Mouse (Mus musculus) liver, embryonic 16.5 days (tissue): ENCODE measurements at regions not wholly inside any gene's neighbourhood (a gene's known extent, or its start where the extent isn't known, plus 50 kb on each side); places are given as distances from the start of the nearest gene placed in this dataset.

ENCODE experiments used
- ATAC-seq: fragments of 200-750 bp; cut with Nextera tagmentation; 2 replicates; pipeline ENCODE4 v1.8.0; 2017; ENCODE audit warnings: low read depth, mild to moderate bottlenecking, moderate number of reproducible peaks, moderate library complexity
- H3K27ac ChIP-seq: fragments of 300-500 bp; sonication (generic); 2 replicates; pipeline ENCODE4 v1.5.1; 2014; ENCODE audit warnings: mild to moderate bottlenecking, low read length
- H3K27me3 ChIP-seq: fragments of 300-500 bp; sonication (generic); 2 replicates; pipeline ENCODE4 v1.6.1; 2014; ENCODE audit warnings: low read depth, low read length, mixed read lengths; ENCODE audit not compliant: control insufficient read depth, insufficient read depth
- H3K36me3 ChIP-seq: fragments of 300-500 bp; sonication (generic); 2 replicates; pipeline ENCODE4 v1.6.1; 2014; ENCODE audit warnings: mild to moderate bottlenecking; ENCODE audit not compliant: control insufficient read depth, insufficient read depth
- H3K4me1 ChIP-seq: fragments of 300-500 bp; sonication (generic); 2 replicates; pipeline ENCODE4 v1.6.1; 2014; ENCODE audit warnings: low read depth, low read length, mixed read lengths; ENCODE audit not compliant: control insufficient read depth
- H3K4me2 ChIP-seq: fragments of 300-500 bp; sonication (generic); 2 replicates; pipeline ENCODE4 v1.6.1; 2014; ENCODE audit warnings: low read depth, low read length, mixed read lengths
- H3K4me3 ChIP-seq: fragments of 300-500 bp; sonication (generic); 2 replicates; pipeline ENCODE4 v1.5.1; 2014; ENCODE audit warnings: low read depth, mild to moderate bottlenecking, low read length
- H3K9ac ChIP-seq: fragments of 300-500 bp; sonication (generic); 2 replicates; pipeline ENCODE4 v1.6.1; 2014; ENCODE audit warnings: low read depth, low read length
- H3K9me3 ChIP-seq: fragments of 300-500 bp; sonication (generic); replicated peaks from 2 replicates; pipeline ENCODE4 v1.6.1; 2016; ENCODE audit warnings: low read length; ENCODE audit not compliant: control insufficient read depth
- WGBS: fragments of 180-500 bp; shearing (Covaris S2); extraction: QIAGEN DNeasy Blood & Tissue Kit; methylation state at CpG from one replicate; pipeline ENCODE4 v1.1.7; 2014; ENCODE audit not compliant: insufficient replicate concordance; 5-methylcytosine and 5-hydroxymethylcytosine counted together

DNA sequence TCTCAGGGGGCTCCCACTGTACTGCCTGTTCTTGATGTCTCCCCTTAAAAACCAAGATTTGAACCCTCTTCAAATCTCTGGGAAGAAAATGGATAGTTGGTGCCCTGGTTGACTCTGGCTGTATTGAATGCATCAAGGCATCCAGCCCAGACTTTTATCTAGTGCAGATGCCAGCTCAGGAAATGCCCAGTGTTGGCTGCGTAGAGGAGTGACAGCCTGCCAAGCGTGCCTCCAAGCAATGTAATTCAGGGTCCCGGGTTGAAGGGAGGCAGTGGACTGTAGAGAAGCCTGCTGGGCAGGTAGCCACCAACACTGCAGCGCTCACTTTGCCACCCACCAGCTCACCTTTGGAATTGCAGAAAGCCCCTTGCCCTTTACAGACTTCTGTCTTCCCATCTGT, 146.4 kb downstream of the Opa1 start:
- 36% methylated on average over 4 of the region's 4 CpGs for WGBS
- H3K27me3 ChIP-seq, result no peaks in the 10 kb centered on the region
- H3K27ac ChIP-seq, result no peak overlapping the region
- H3K4me1 ChIP-seq, result no peaks in the 10 kb centered on the region
- H3K36me3 ChIP-seq, result no peaks in the 10 kb centered on the region
- H3K4me3 ChIP-seq, result no peak overlapping the region
- H3K9me3 ChIP-seq, result no peaks in the 10 kb centered on the region
- H3K4me2 ChIP-seq, result no peak overlapping the region
- no peak for ATAC-seq
- H3K9ac ChIP-seq, result no peak overlapping the region

DNA sequence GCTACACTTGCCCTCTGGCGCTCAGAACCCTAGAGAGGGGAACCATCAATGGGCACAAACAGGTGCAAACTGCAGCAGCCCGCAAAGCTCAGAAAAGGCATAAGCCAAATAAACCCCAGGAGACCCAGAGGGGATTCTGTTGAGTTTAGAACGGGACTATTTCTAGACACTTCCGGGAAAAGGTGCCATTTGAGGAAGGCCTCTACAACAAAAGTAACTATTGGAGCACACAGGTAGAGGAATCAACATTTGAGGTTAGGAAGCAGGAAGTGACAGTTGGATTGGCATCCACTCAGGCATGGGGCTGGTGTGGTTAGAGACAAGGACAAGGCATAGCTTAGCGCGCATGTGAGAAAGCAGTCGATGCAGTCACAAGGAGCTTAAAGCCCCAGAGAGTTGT, 148.3 kb downstream of the Opa1 start:
- H3K9ac ChIP-seq, result no peak overlapping the region
- no peak overlapping the region for H3K27ac ChIP-seq
- H3K27me3 ChIP-seq, result no peaks in the 10 kb centered on the region
- H3K9me3 ChIP-seq, result no peaks in the 10 kb centered on the region
- no peak overlapping the region for H3K4me2 ChIP-seq
- H3K36me3 ChIP-seq, result no peaks in the 10 kb centered on the region
- 60% methylated on average over 7 of the region's 7 CpGs for WGBS
- H3K4me1 ChIP-seq, result no peaks in the 10 kb centered on the region
- no peak for ATAC-seq
- no peak overlapping the region for H3K4me3 ChIP-seq

DNA sequence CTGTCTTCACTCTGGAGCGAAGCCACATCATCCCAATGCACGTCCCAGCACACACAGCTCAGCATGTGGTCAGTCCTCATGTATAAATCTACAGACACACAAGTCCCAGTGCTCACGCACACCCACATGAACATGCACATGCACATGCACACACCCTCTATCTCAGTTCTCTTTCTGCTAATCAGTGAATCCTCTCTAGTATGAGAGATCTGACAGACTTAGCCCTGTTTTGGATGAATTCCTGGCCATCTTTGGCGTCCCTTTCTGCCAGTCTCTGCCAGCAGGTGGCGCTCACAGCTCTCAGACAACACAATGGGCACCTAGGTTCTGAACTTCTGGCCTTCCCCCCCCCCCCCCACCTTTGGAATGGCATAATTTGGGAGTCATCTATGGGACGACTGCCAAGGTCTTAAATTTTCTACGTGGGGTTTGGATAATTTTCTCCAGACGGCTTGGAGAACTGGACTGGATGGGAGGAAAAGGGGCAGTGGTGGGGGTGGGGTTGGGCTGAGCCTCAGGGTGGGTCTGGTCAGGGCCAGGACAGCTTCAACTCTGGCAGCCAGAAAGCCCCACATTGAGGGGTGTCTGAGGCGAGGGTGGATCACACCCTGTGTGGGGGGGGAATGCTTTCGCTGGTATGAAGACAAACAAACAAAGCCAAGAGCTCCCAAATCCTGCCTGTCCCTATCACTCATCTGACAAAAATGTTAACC, 149.8 kb downstream of the Opa1 start:
- Histone ChIP-seq H3K9ac (no peak overlapping the region), H3K27me3 (peaks cover 1% of the 10 kb centered on the region; the same call in 1 of the 2 replicates), H3K4me1 (no peaks in the 10 kb centered on the region), H3K4me3 (no peak overlapping the region), H3K36me3 (no peaks in the 10 kb centered on the region), H3K4me2 (no peak overlapping the region), H3K9me3 (no peaks in the 10 kb centered on the region), H3K27ac (no peak overlapping the region)
- no peak for ATAC-seq
- 19% methylated on average over 10 of the region's 10 CpGs for WGBS

DNA sequence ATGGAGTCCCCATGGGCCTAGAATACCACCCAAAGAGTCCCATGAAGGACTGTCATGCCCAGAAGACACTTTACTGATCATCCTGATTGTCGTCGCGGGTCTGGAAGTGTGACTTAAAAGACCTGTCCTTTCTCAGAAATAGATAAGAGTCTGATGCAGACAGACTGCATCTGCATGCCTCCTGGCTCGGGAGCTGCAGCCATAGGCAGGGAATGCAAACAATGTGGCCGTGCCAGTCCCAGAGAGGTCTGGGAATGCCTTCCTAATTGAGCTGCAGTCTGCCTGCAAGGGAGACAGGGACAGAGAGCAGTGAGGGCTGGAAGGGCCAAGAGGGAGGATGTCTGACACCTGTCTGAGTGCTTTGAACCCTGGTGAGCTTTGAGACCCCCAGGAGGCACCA, 150.9 kb downstream of the Opa1 start:
- H3K9ac ChIP-seq, result no peak overlapping the region
- H3K4me3 ChIP-seq, result no peak overlapping the region
- H3K36me3 ChIP-seq, result no peaks in the 10 kb centered on the region
- no peak overlapping the region for H3K4me2 ChIP-seq
- H3K4me1 ChIP-seq, result peaks cover 2% of the 10 kb centered on the region; the same call in 1 of the 2 replicates
- H3K27ac ChIP-seq, result no peak overlapping the region
- peaks cover 2% of the 10 kb centered on the region; the same call in 1 of the 2 replicates for H3K27me3 ChIP-seq
- no peak for ATAC-seq
- H3K9me3 ChIP-seq, result no peaks in the 10 kb centered on the region
- 8% methylated on average over 5 of the region's 5 CpGs for WGBS

DNA sequence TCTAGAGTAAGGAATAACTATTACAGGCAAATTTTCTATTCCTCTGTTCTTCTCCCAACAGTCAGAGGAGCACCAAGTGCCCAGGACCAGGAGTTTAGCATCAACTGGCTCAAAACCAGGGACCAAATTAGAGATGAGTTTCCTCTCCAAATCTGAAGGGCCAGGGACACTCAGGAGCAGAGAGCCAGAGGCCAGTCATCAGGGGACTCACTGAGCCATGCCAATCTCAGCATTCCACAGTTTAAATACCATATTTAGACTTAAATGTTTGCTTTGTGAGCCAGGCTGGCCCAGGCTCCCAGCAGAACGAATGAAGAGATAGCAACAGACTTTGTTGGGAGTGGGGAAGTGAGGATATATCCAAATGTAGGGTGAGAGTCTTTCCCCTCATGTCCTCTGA, 153.8 kb downstream of the Opa1 start:
- WGBS, result 24% methylated on average over 1 of the region's 1 CpGs
- no peak overlapping the region for H3K27ac ChIP-seq
- peaks cover 9% of the 10 kb centered on the region for H3K27me3 ChIP-seq
- H3K36me3 ChIP-seq, result no peaks in the 10 kb centered on the region
- no peaks in the 10 kb centered on the region for H3K9me3 ChIP-seq
- no peak overlapping the region for H3K4me2 ChIP-seq
- H3K4me3 ChIP-seq, result no peak overlapping the region
- no peak overlapping the region for H3K9ac ChIP-seq
- no peak for ATAC-seq
- peaks cover 2% of the 10 kb centered on the region; the same call in 1 of the 2 replicates for H3K4me1 ChIP-seq

DNA sequence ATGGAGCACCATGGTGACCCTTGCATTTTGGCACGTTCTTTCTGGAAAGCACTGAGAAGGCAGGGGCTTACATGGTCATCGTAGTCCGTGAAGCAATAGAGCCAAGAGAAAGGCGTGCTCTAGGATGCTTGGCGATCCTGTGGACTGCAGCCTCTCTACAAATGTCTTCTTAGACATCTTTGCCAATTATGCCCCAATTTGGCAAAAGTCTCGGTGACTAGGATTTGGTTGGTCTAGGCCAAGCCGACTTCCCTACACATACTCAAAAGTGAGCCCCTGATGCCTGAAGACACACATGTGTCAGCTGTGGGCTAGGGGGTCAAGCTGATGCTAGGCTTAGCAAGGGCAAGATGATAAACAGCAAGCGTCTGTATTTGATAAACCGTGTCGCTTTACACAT, 154.7 kb downstream of the Opa1 start:
- H3K4me2 ChIP-seq, result no peak overlapping the region
- no peak for ATAC-seq
- no peaks in the 10 kb centered on the region for H3K9me3 ChIP-seq
- WGBS, result 62% methylated on average over 10 of the region's 10 CpGs
- H3K4me1 ChIP-seq, result peaks cover 2% of the 10 kb centered on the region; the same call in 1 of the 2 replicates
- H3K27ac ChIP-seq, result no peak overlapping the region
- no peak overlapping the region for H3K4me3 ChIP-seq
- peaks cover 9% of the 10 kb centered on the region for H3K27me3 ChIP-seq
- H3K36me3 ChIP-seq, result no peaks in the 10 kb centered on the region
- H3K9ac ChIP-seq, result no peak overlapping the region

DNA sequence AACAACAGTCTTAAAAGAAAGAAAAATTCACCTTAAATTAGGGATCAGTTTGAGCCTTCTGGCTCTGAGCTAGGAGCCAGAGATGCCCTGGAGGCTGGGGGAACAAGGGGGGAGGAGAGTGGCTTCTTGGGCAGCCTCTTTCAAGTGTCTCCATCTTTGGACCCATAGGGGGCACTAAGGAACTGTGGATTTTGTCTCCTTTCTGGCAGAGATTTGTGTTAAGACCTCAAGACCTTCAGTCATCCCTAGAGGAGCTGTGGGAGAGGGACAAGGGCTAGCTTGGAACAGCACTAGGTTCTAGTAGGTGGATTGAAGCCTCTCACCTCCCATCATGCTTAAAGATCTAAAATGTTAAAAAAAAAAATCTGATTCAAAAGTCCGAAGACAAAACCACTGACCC, 155.2 kb downstream of the Opa1 start:
- no peak for ATAC-seq
- WGBS, result 17% methylated on average over 1 of the region's 1 CpGs
- Histone ChIP-seq H3K9me3 (no peaks in the 10 kb centered on the region), H3K36me3 (no peaks in the 10 kb centered on the region), H3K27me3 (peaks cover 9% of the 10 kb centered on the region), H3K4me3 (no peak overlapping the region), H3K27ac (no peak overlapping the region), H3K4me1 (peaks cover 2% of the 10 kb centered on the region; the same call in 1 of the 2 replicates), H3K4me2 (no peak overlapping the region), H3K9ac (no peak overlapping the region)

DNA sequence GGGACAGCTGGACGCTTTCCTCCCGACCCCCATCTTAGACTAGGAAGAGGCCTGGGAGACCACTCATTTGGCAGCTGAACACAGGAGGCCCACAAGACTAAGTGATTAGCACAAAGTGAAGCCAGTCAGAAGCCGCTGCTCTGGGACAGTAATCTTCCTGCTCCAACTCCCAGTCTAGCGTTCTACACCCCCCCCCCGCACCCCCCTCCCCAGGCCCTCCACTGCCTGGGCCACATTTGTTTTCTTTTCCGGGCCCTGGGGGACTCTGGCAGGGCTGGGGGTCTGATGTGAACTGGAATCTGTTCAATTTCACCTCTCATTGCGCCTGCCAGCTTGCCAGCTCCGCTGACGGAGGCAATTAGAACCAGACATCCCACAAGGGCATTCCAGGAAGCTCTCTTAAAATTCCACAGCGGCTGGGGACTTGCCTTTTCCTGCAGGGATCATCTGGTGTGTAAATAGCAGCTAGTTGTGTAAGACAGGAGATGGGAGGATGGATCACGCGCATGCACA, 155.7 kb downstream of the Opa1 start:
- Histone ChIP-seq H3K27me3 (peaks cover 9% of the 10 kb centered on the region), H3K4me1 (peaks cover 2% of the 10 kb centered on the region; the same call in 1 of the 2 replicates), H3K36me3 (no peaks in the 10 kb centered on the region), H3K4me3 (no peak overlapping the region), H3K9me3 (no peaks in the 10 kb centered on the region), H3K4me2 (no peak overlapping the region), H3K27ac (no peak overlapping the region), H3K9ac (no peak overlapping the region)
- ATAC-seq, result no peak
- WGBS, result 11% methylated on average over 11 of the region's 12 CpGs

DNA sequence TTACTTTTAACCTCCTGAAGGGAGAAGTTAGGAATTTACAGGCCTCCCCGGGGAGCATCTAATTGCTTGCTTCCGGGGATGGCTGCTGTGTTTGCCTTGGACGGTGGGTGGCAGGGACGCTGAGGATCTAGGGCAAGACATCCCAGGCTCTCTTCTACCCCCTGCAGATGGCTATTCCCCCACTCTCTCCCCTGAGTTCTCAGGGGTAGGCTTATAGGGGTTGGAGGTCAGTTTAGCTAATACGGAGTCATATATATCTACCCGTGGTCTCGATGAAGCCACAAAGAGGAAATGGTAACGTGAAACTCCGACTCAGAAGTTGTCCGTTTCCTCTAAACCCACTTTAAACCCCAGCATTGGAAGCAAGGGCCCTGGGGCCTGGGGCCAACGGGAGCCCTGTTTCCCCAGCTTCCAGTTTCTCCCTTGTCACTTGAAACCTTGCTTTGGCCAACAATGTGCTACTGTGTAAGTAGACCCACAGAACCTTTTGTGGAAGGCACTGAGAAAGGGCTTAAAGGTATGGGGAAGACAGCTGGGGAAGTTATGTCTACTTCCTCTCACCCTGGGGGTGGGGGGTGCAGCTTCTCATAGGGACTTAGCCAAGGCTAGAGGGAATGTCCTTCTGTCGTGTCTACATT, 156.4 kb downstream of the Opa1 start:
- WGBS, result 6% methylated on average over 12 of the region's 12 CpGs
- no peak overlapping the region for H3K9ac ChIP-seq

More for the DNA sequence above, 156.4 kb downstream of the Opa1 start:
- Histone ChIP-seq H3K4me1 (peaks cover 2% of the 10 kb centered on the region; the same call in 1 of the 2 replicates), H3K4me2 (no peak overlapping the region; the same call in 1 of the 2 replicates), H3K27me3 (peaks cover 9% of the 10 kb centered on the region), H3K9me3 (no peaks in the 10 kb centered on the region), H3K27ac (no peak overlapping the region), H3K4me3 (no peak overlapping the region), H3K36me3 (no peaks in the 10 kb centered on the region)
- no peak for ATAC-seq
